Mouse (Mus musculus): ENCODE measurements at regions not wholly inside any gene's neighbourhood (a gene's known extent, or its start where the extent isn't known, plus 50 kb on each side); places are given as distances from the start of the nearest gene placed in this dataset.

- no peaks in the 10 kb centered on the region for H3K36me3 ChIP-seq (ENCODE audit: control insufficient read depth, insufficient read depth, low read length)
- H3K9ac ChIP-seq (ENCODE audit: low read depth, low read length) = no peak overlapping the region
- 94% methylated on average over 4 of the region's 4 CpGs for WGBS (ENCODE audit: insufficient replicate concordance)
- H3K9me3 ChIP-seq (replicated peaks; ENCODE audit: control insufficient read depth, low read length) = no peaks in the 10 kb centered on the region
- no peak overlapping the region for H3K4me3 ChIP-seq (ENCODE audit: low read depth, low read length)
- H3K27ac ChIP-seq (ENCODE audit: low read depth, low read length) = no peak overlapping the region
- H3K4me1 ChIP-seq (ENCODE audit: control insufficient read depth, insufficient read depth, low read length) = peaks cover 21% of the 10 kb centered on the region
- no peak for ATAC-seq (replicated peaks; ENCODE audit: insufficient number of reproducible peaks, low FRiP score, low TSS enrichment)
- no peak overlapping the region for H3K4me2 ChIP-seq
- no peaks in the 10 kb centered on the region for H3K27me3 ChIP-seq (ENCODE audit: control insufficient read depth, insufficient read depth, low read length)
These were observed 114.3 kb upstream of the Serp2 start for GRCm38 (mm10) chr14:76671023-76671422.

- no peaks in the 10 kb centered on the region for H3K27me3 ChIP-seq (ENCODE audit: control insufficient read depth, insufficient read depth, low read length)
- H3K27ac ChIP-seq (ENCODE audit: low read depth, low read length) = no peak overlapping the region
- ATAC-seq (replicated peaks; ENCODE audit: insufficient number of reproducible peaks, low FRiP score, low TSS enrichment) = no peak
- no peaks in the 10 kb centered on the region for H3K9me3 ChIP-seq (replicated peaks; ENCODE audit: control insufficient read depth, low read length)
- WGBS (ENCODE audit: insufficient replicate concordance) = 62% methylated on average over 12 of the region's 12 CpGs
- no peak overlapping the region for H3K4me3 ChIP-seq (ENCODE audit: low read depth, low read length)
- no peak overlapping the region for H3K4me2 ChIP-seq
- H3K4me1 ChIP-seq (ENCODE audit: control insufficient read depth, insufficient read depth, low read length) = no peaks in the 10 kb centered on the region
- no peak overlapping the region for H3K9ac ChIP-seq (ENCODE audit: low read depth, low read length)
- no peaks in the 10 kb centered on the region for H3K36me3 ChIP-seq (ENCODE audit: control insufficient read depth, insufficient read depth, low read length)
These were observed 109.2 kb upstream of the Serp2 start for GRCm38 (mm10) chr14:76665754-76666371.

GRCm38 (mm10) chr14:76664586-76665508 is 108.2 kb upstream of the Serp2 start:
- Histone ChIP-seq H3K9me3 (replicated peaks; ENCODE audit: control insufficient read depth, low read length) (no peaks in the 10 kb centered on the region), H3K36me3 (ENCODE audit: control insufficient read depth, insufficient read depth, low read length) (no peaks in the 10 kb centered on the region), H3K4me1 (ENCODE audit: control insufficient read depth, insufficient read depth, low read length) (no peaks in the 10 kb centered on the region), H3K4me3 (ENCODE audit: low read depth, low read length) (no peak overlapping the region), H3K27me3 (ENCODE audit: control insufficient read depth, insufficient read depth, low read length) (no peaks in the 10 kb centered on the region), H3K27ac (ENCODE audit: low read depth, low read length) (no peak overlapping the region), H3K9ac (ENCODE audit: low read depth, low read length) (no peak overlapping the region), H3K4me2 (no peak overlapping the region)
- ATAC-seq (replicated peaks; ENCODE audit: insufficient number of reproducible peaks, low FRiP score, low TSS enrichment) = no peak
- WGBS (ENCODE audit: insufficient replicate concordance) = 76% methylated on average over 11 of the region's 11 CpGs

- H3K4me3 ChIP-seq (ENCODE audit: low read depth, low read length) = no peak overlapping the region
- H3K27ac ChIP-seq (ENCODE audit: low read depth, low read length) = no peak overlapping the region
- H3K27me3 ChIP-seq (ENCODE audit: control insufficient read depth, insufficient read depth, low read length) = no peaks in the 10 kb centered on the region
- H3K4me1 ChIP-seq (ENCODE audit: control insufficient read depth, insufficient read depth, low read length) = peaks cover 8% of the 10 kb centered on the region
- no peaks in the 10 kb centered on the region for H3K9me3 ChIP-seq (replicated peaks; ENCODE audit: control insufficient read depth, low read length)
- ATAC-seq (replicated peaks; ENCODE audit: insufficient number of reproducible peaks, low FRiP score, low TSS enrichment) = no peak
- H3K4me2 ChIP-seq = no peak overlapping the region
- H3K36me3 ChIP-seq (ENCODE audit: control insufficient read depth, insufficient read depth, low read length) = no peaks in the 10 kb centered on the region
- WGBS (ENCODE audit: insufficient replicate concordance) = 92% methylated on average over 2 of the region's 2 CpGs
- no peak overlapping the region for H3K9ac ChIP-seq (ENCODE audit: low read depth, low read length)
These were observed 107.1 kb upstream of the Serp2 start for GRCm38 (mm10) chr14:76663816-76664215.

DNA sequence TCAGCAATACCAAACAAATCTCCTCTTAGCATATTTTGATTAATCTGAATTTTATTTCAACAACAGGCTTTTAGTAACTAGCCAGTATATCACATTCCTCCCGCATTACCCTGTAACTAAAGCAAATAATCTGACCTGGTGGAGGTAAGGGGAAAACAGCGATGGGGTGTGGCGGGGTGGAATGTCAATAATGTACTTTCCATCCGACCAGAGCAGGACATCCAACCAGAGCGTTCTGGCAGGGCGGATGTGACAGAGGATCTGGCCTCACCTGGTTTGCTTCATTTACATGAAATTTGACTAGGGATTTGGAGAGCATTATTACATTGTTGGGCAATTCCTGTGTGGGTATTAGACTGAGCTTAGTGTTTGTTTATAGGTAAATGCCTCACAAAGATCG is 106.2 kb upstream of the Serp2 start:
- Histone ChIP-seq H3K36me3 (ENCODE audit: control insufficient read depth, insufficient read depth, low read length) (no peaks in the 10 kb centered on the region), H3K4me3 (ENCODE audit: low read depth, low read length) (no peak overlapping the region), H3K27ac (ENCODE audit: low read depth, low read length) (no peak overlapping the region), H3K9ac (ENCODE audit: low read depth, low read length) (no peak overlapping the region), H3K4me1 (ENCODE audit: control insufficient read depth, insufficient read depth, low read length) (peaks cover 13% of the 10 kb centered on the region), H3K27me3 (ENCODE audit: control insufficient read depth, insufficient read depth, low read length) (no peaks in the 10 kb centered on the region), H3K4me2 (no peak overlapping the region), H3K9me3 (replicated peaks; ENCODE audit: control insufficient read depth, low read length) (no peaks in the 10 kb centered on the region)
- ATAC-seq (replicated peaks; ENCODE audit: insufficient number of reproducible peaks, low FRiP score, low TSS enrichment) = no peak
- 74% methylated on average over 7 of the region's 7 CpGs for WGBS (ENCODE audit: insufficient replicate concordance)

DNA sequence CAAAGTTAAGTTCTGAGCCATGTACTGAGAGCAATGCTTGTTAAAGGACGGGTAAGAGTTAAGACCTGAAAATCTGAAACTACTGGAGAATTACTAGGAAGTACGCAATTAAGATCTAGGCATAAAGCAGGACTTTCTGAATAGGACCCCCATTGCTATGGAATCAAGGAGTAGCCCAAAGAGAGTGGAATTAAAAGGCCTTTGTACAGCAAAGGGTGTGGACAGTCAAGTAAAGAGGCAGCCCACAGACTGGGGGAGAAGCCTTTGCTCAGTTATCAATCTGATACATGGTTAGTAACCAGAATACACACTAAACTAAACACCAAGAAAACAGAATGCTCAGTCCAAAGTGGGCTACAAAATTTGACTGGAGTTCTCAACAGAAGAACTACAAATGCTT is 104.2 kb upstream of the Serp2 start:
- ATAC-seq (replicated peaks; ENCODE audit: insufficient number of reproducible peaks, low FRiP score, low TSS enrichment) = no peak
- Histone ChIP-seq H3K27ac (ENCODE audit: low read depth, low read length) (no peak overlapping the region), H3K27me3 (ENCODE audit: control insufficient read depth, insufficient read depth, low read length) (no peaks in the 10 kb centered on the region), H3K36me3 (ENCODE audit: control insufficient read depth, insufficient read depth, low read length) (no peaks in the 10 kb centered on the region), H3K9ac (ENCODE audit: low read depth, low read length) (no peak overlapping the region), H3K4me3 (ENCODE audit: low read depth, low read length) (no peak overlapping the region), H3K4me2 (no peak overlapping the region), H3K9me3 (replicated peaks; ENCODE audit: control insufficient read depth, low read length) (no peaks in the 10 kb centered on the region), H3K4me1 (ENCODE audit: control insufficient read depth, insufficient read depth, low read length) (peaks cover 20% of the 10 kb centered on the region)
- 76% methylated on average over 2 of the region's 2 CpGs for WGBS (ENCODE audit: insufficient replicate concordance)

DNA sequence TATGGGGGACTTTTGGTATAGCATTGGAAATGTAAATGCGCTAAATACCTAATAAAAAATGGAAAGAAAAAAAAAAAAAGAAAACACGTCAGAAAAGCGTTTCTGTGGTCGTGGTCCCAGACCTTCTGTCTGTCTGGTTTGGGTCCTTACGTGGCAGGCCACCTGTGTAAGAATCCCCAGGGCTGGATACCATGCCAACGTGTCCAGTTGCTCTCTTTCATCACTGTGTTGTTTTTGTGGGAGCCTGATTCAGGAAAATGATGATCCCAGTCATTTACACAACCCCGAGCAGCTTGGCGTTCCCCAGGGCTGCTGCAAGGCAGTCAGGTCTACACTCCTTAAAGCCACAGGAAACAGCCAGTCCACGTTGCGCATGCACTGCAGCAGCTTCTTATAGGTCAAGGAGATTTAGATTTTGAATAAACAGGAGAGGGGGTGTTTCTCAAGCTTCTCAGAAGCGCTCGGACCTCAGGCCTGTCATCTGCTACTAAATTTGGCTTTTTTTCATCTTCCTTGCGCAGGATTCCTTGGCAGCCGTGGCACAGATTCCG is 102.3 kb upstream of the Serp2 start:
- H3K9ac ChIP-seq (ENCODE audit: low read depth, low read length) = no peak overlapping the region
- 61% methylated on average over 15 of the region's 15 CpGs for WGBS (ENCODE audit: insufficient replicate concordance)
- peaks cover 20% of the 10 kb centered on the region for H3K4me1 ChIP-seq (ENCODE audit: control insufficient read depth, insufficient read depth, low read length)
- H3K27ac ChIP-seq (ENCODE audit: low read depth, low read length) = no peak overlapping the region
- no peak for ATAC-seq (replicated peaks; ENCODE audit: insufficient number of reproducible peaks, low FRiP score, low TSS enrichment)
- no peaks in the 10 kb centered on the region for H3K36me3 ChIP-seq (ENCODE audit: control insufficient read depth, insufficient read depth, low read length)
- H3K9me3 ChIP-seq (replicated peaks; ENCODE audit: control insufficient read depth, low read length) = no peaks in the 10 kb centered on the region
- H3K27me3 ChIP-seq (ENCODE audit: control insufficient read depth, insufficient read depth, low read length) = no peaks in the 10 kb centered on the region
- H3K4me2 ChIP-seq = no peak overlapping the region
- no peak overlapping the region for H3K4me3 ChIP-seq (ENCODE audit: low read depth, low read length)

DNA sequence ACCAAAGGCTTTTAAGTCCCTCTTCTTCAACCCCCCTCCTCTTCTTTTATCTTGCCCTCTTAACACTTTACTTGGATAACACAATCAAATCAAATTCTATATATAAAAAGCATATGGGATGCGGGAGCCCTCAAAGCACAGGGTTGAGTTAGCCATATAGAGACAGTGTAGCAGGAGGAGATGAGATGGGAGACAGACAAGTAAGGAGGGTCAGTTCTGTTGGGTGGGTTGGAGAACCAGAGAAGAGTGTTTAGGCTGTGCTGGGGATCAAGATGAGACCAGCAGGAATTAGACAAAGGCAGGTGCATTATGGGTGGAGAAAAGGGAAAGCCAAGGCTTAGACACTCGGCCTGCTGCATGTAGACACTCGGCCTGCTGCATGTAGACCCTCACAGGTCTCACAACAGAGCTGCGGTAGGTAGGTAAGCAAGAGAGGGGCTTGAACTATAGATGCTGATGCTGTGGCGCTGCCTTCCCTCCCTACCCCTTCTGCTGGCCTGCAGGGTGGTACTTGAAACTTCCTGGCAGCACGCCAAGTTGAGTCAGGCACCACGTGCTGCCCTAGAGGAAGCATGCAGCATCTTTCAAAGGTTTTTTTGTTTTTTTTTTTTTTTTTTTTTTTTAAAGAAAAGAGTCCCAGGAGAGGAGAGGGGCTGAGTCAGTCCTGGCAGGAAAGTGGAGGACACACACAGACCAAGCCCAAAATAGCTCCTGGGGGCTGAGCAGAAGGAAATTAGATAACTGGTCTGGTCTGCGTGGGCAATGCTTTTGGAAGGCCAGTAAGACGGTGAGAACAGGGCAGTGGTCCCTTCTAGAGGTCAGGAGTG is 101.3 kb upstream of the Serp2 start:
- Histone ChIP-seq H3K9me3 (replicated peaks; ENCODE audit: control insufficient read depth, low read length) (no peaks in the 10 kb centered on the region), H3K36me3 (ENCODE audit: control insufficient read depth, insufficient read depth, low read length) (no peaks in the 10 kb centered on the region), H3K27ac (ENCODE audit: low read depth, low read length) (peak overlapping the region; percentile 29; the same call in 1 of the 2 replicates), H3K9ac (ENCODE audit: low read depth, low read length) (no peak overlapping the region), H3K27me3 (ENCODE audit: control insufficient read depth, insufficient read depth, low read length) (no peaks in the 10 kb centered on the region), H3K4me3 (ENCODE audit: low read depth, low read length) (no peak overlapping the region), H3K4me1 (ENCODE audit: control insufficient read depth, insufficient read depth, low read length) (peaks cover 20% of the 10 kb centered on the region), H3K4me2 (no peak overlapping the region)
- 38% methylated on average over 9 of the region's 9 CpGs for whole genome bisulfite sequencing (ENCODE audit: insufficient replicate concordance)
- ATAC-seq (replicated peaks; ENCODE audit: insufficient number of reproducible peaks, low FRiP score, low TSS enrichment) = peak; percentile 65
